ENCODE assay signal across 10 mouse cellular contexts in the genomic region with DNA sequence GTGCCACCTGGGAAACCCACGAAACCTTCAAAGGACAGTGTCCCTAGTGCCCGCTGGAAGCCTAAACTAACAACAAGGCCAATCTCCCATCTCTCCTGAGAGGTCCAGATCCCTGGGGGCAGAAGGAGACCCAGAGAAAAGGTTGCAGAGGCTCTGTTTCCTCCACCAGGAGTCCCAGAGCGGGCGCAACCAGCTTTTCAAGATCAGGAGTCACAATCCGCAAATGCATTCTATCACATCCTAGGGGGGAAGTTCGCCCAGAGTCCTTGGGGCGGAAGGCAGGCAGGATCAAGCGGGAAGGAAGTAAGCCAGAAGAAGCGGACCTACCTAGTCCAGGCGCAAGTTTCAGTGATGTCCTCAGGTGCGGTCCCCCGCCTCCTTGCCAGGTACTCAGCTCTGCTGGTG. TPM values are rescaled to one million over a fixed set of nuclear protein-coding genes. Genes with fewer than 3 reads are reported as not detected.
DNase-seq lines count a peak whose midpoint lies in the region; ATAC-seq and TF ChIP-seq lines count a peak whose summit lies in the region.
"Had no signal": no experiment of that assay in that cellular context is flagged by ENCODE, and none has a peak within 500 bp of the region (broad histone marks: within the 10 kb centered on the region; RNA-seq: fewer than 3 reads in every experiment).

No protein-coding gene starts in this region.

- WGBS in heart, embryonic 12.5 days: 13% methylated on average over 12 of the region's 12 CpGs
- WGBS in forebrain, embryonic 11.5 days: 18% methylated on average over 12 of the region's 12 CpGs
- WGBS in limb, embryonic 12.5 days: 13% methylated on average over 12 of the region's 12 CpGs

- DNase-seq in heart, postnatal 14 days: no peak
- DNase-seq in ES-E14 (ENCODE audit: low read depth, low spot score): no peak
- DNase-seq in forebrain, embryonic 11.5 days (ENCODE audit: low spot score): peak; percentile 52
- DNase-seq in lung, postnatal 10 days: no peak
- DNase-seq in heart, postnatal 4 days: no peak

- no peaks in the 10 kb centered on the region for H3K4me1 ChIP-seq in heart, embryonic 12.5 days (replicated peaks)
- no peaks in the 10 kb centered on the region for H3K4me1 ChIP-seq in ES-E14 (ENCODE audit: control insufficient read depth in 2 of 2, insufficient read depth in 2 of 2, low read length in 2 of 2, poor library complexity in 1 of 2)
- no peaks in the 10 kb centered on the region for H3K4me1 ChIP-seq in forebrain, embryonic 11.5 days (replicated peaks; ENCODE audit: control insufficient read depth, insufficient read depth, low read length)
- H3K4me1 ChIP-seq in limb, embryonic 12.5 days (replicated peaks): no peaks in the 10 kb centered on the region

- in situ Hi-C loops in ES-E14 (cut with MboI; ENCODE audit: low sequenced_read_pairs in 2 of 2, unreplicated experiment in 2 of 2): no loop called here

- H3K9me3 ChIP-seq in heart, embryonic 12.5 days (replicated peaks): 0 out of 2 replicates have a peak, but pooled peaks cover 4% of the 10 kb centered on the region
- no peaks in the 10 kb centered on the region for H3K9me3 ChIP-seq in ES-E14 (ENCODE audit: control insufficient read depth, insufficient read depth, low read depth, low read length)
- H3K9me3 ChIP-seq in forebrain, embryonic 11.5 days (ENCODE audit: control insufficient read depth, low read length): no peaks in the 10 kb centered on the region
- H3K9me3 ChIP-seq in limb, embryonic 12.5 days: no peaks in the 10 kb centered on the region

- ATAC-seq in heart, embryonic 12.5 days (ENCODE audit: insufficient number of reproducible peaks, low FRiP score): no peak
- no peak for ATAC-seq in forebrain, embryonic 11.5 days (replicated peaks; ENCODE audit: low FRiP score)
- ATAC-seq in limb, embryonic 12.5 days (ENCODE audit: insufficient number of reproducible peaks, insufficient read depth, low FRiP score, low TSS enrichment, low read depth): no peak
- no peak for ATAC-seq in erythroblast, adult 5-6 weeks (replicated peaks; ENCODE audit: low FRiP score, poor library complexity, severe bottlenecking)

- H3K36me3 ChIP-seq in heart, embryonic 12.5 days: no peaks in the 10 kb centered on the region
- no peaks in the 10 kb centered on the region for H3K36me3 ChIP-seq in ES-E14 (ENCODE audit: control insufficient read depth, insufficient read depth, low read length, poor library complexity, severe bottlenecking)
- no peaks in the 10 kb centered on the region for H3K36me3 ChIP-seq in forebrain, embryonic 11.5 days (ENCODE audit: control insufficient read depth, insufficient read depth, low read length)
- no peaks in the 10 kb centered on the region for H3K36me3 ChIP-seq in limb, embryonic 12.5 days

- peaks cover 27% of the 10 kb centered on the region for H3K27me3 ChIP-seq in heart, embryonic 12.5 days (replicated peaks)
- H3K27me3 ChIP-seq in forebrain, embryonic 11.5 days (ENCODE audit: control insufficient read depth, insufficient read depth, low read length): peaks cover 2% of the 10 kb centered on the region; the same call in 1 of the 2 replicates
- H3K27me3 ChIP-seq in limb, embryonic 12.5 days: peaks cover 15% of the 10 kb centered on the region

- peak overlapping the region; percentile 73 for H3K4me2 ChIP-seq in heart, embryonic 12.5 days
- H3K4me2 ChIP-seq in forebrain, embryonic 11.5 days (ENCODE audit: low read depth, low read length, severe bottlenecking): peak overlapping the region; percentile 61
- peak overlapping the region; percentile 61 for H3K4me2 ChIP-seq in limb, embryonic 12.5 days

- H3K4me3 ChIP-seq in heart, embryonic 12.5 days: peak overlapping the region; percentile 46
- peak overlapping the region; percentile 44 to 69 for H3K4me3 ChIP-seq in ES-E14 (ENCODE audit: insufficient read depth in 1 of 2, low read depth in 1 of 2, low read length in 2 of 2, poor library complexity in 1 of 2, severe bottlenecking in 1 of 2)
- peak overlapping the region; percentile 31 for H3K4me3 ChIP-seq in forebrain, embryonic 11.5 days (ENCODE audit: low read depth, low read length)
- H3K4me3 ChIP-seq in limb, embryonic 12.5 days (replicated peaks): peak overlapping the region; percentile 36
- H3K4me3 ChIP-seq: erythroblast, embryonic 14.5 days had no signal

- no peak overlapping the region for H3K27ac ChIP-seq in heart, embryonic 12.5 days (ENCODE audit: poor library complexity, severe bottlenecking)
- no peak overlapping the region for H3K27ac ChIP-seq in ES-E14 (ENCODE audit: insufficient read depth, low read depth, low read length, poor library complexity, severe bottlenecking)
- no peak overlapping the region for H3K27ac ChIP-seq in forebrain, embryonic 11.5 days (ENCODE audit: low read depth, low read length)
- H3K27ac ChIP-seq in limb, embryonic 12.5 days: no peak overlapping the region

- H3K9ac ChIP-seq in heart, embryonic 12.5 days: no peak overlapping the region
- peak overlapping the region; percentile 42; the same call in 1 of the 2 replicates for H3K9ac ChIP-seq in ES-E14 (ENCODE audit: insufficient read depth, low read depth, low read length, poor library complexity, severe bottlenecking)
- H3K9ac ChIP-seq in forebrain, embryonic 11.5 days (ENCODE audit: low read length): no peak overlapping the region
- no peak overlapping the region for H3K9ac ChIP-seq in limb, embryonic 12.5 days (replicated peaks)

- intact Hi-C loops in heart, postnatal 14 days (cut with DNase I): no loop called here

TF ChIP-seq in ES-E14, 5 proteins besides CTCF, POLR2A, EP300 and RAD21:
- TF ChIP-seq MAFK (IDR thresholded peaks at IDR 0.05; ENCODE audit: insufficient read depth, low read depth, low read length): no peak
- TF ChIP-seq ZC3H11A (IDR thresholded peaks at IDR 0.05; ENCODE audit: borderline replicate concordance, low read depth, low read length): no peak
- no peak for TF ChIP-seq HCFC1 (IDR thresholded peaks at IDR 0.05; ENCODE audit: borderline replicate concordance, insufficient read depth, low read length)

RNA-seq across cellular contexts. Expression of a gene that starts 1.0 kb away (rescaled TPM):
- polyA plus RNA-seq in heart, embryonic 12.5 days (2016; fragmentation: Nextera tagmentation; extraction: Ambion mirVana): 0.06 TPM in 1 of 2 replicates, not detected in the other
- under 1 TPM; 0.17 TPM for total RNA-seq in heart, postnatal 14 days (2021)
- 1.6 TPM in 2 replicates for total RNA-seq in ES-E14 (2012; rRNA removed)
- 2.4 and 2.6 TPM in 2 replicates for polyA plus RNA-seq in forebrain, embryonic 11.5 days (2014; fragmentation: Nextera tagmentation; extraction: Ambion mirVana)
- 1.3 TPM in 2 replicates for polyA plus RNA-seq in limb, embryonic 12.5 days (2016; fragmentation: Nextera tagmentation; extraction: Ambion mirVana)
- total RNA-seq in erythroblast, adult 5-6 weeks (2015; ENCODE audit: low replicate concordance): not detected in 2 replicates
- total RNA-seq in erythroblast, adult 5-6 weeks (2017; ENCODE audit: low replicate concordance): 0.14 TPM in 1 of 2 replicates, not detected in the other
- not detected for total RNA-seq in heart, postnatal 4 days (2021)
- polyA plus RNA-seq: C2C12 had no signal
